Comparison of ENCODE assay signal across 11 mouse cellular contexts in genomic region chr14:31462886-31463285, GRCm38 (mm10). TPM values are rescaled to one million over a fixed set of nuclear protein-coding genes. Genes with fewer than 3 reads are reported as not detected.
DNase-seq lines count a peak whose midpoint lies in the region; ATAC-seq and TF ChIP-seq lines count a peak whose summit lies in the region.
"Had no signal": no experiment of that assay in that cellular context is flagged by ENCODE, and none has a peak within 500 bp of the region (broad histone marks: within the 10 kb centered on the region; RNA-seq: fewer than 3 reads in every experiment).

No protein-coding gene starts in this region.

- no peaks in the 10 kb centered on the region for H3K36me3 ChIP-seq in spleen, adult 2 months (ENCODE audit: control insufficient read depth, insufficient read depth, low read length)
- no peaks in the 10 kb centered on the region for H3K36me3 ChIP-seq in limb, embryonic 10.5 days
- H3K36me3 ChIP-seq: liver, embryonic 12.5 days had no signal

- H3K4me3 ChIP-seq in spleen, adult 2 months (ENCODE audit: extremely low read depth, insufficient read depth, insufficient read length), result no peak overlapping the region
- no peak overlapping the region for H3K4me3 ChIP-seq in limb, embryonic 10.5 days
- H3K4me3 ChIP-seq: liver, embryonic 12.5 days had no signal

- H3K4me1 ChIP-seq in spleen, adult 2 months (ENCODE audit: control insufficient read depth, insufficient read depth, insufficient read length), result no peaks in the 10 kb centered on the region
- H3K4me1 ChIP-seq in limb, embryonic 10.5 days, result peaks cover 22% of the 10 kb centered on the region
- H3K4me1 ChIP-seq: liver, embryonic 12.5 days had no signal

- WGBS in spleen, adult 2 months, result 87% methylated on average over 6 of the region's 6 CpGs
- 88% methylated on average over 6 of the region's 6 CpGs for WGBS in limb, embryonic 10.5 days

- H3K9me3 ChIP-seq in limb, embryonic 10.5 days (replicated peaks), result no peaks in the 10 kb centered on the region
- H3K9me3 ChIP-seq: liver, embryonic 12.5 days had no signal

- TF ChIP-seq CTCF in spleen, adult 2 months (IDR thresholded peaks at IDR 0.05; ENCODE audit: extremely low read depth, insufficient read depth, insufficient read length, insufficient replicate concordance), result no peak

- 0 out of 2 replicates have a peak overlapping the region, but pooled peaks have one; percentile 42 for H3K27ac ChIP-seq in spleen, adult 2 months (ENCODE audit: insufficient read depth, low read length)
- peak overlapping the region; percentile 46; the same call in 1 of the 2 replicates for H3K27ac ChIP-seq in limb, embryonic 10.5 days
- H3K27ac ChIP-seq: liver, embryonic 12.5 days had no signal

- no peak for TF ChIP-seq POLR2A in spleen, adult 2 months (IDR thresholded peaks at IDR 0.05; ENCODE audit: low read depth, low read length)

- no peaks in the 10 kb centered on the region for H3K27me3 ChIP-seq in spleen, adult 2 months (ENCODE audit: control insufficient read depth, insufficient read depth, low read length)
- H3K27me3 ChIP-seq in limb, embryonic 10.5 days (ENCODE audit: low read depth, poor library complexity, severe bottlenecking), result no peaks in the 10 kb centered on the region
- H3K27me3 ChIP-seq: liver, embryonic 12.5 days had no signal

- DNase-seq in spleen, adult 2 months (ENCODE audit: low read depth in 1 of 2, low spot score in 2 of 2), result no peak
- no peak for DNase-seq in spleen, postnatal 36 days (ENCODE audit: low spot score in 2 of 2)
- DNase-seq in heart, adult 8-10 months (ENCODE audit: low spot score), result peak; percentile 39
- no peak for DNase-seq in limb, embryonic 10.5 days (ENCODE audit: low spot score)
- DNase-seq in retina, postnatal 1 day, result peak; percentile 20
- DNase-seq in liver, result no peak
- DNase-seq in left cerebral cortex, adult 18-20 months (ENCODE audit: low spot score in 2 of 2), result no peak
- DNase-seq: adrenal gland, postnatal 25 days; embryo, embryonic 11 days had no signal

- no peak for ATAC-seq in activated CD4-positive, CD25-positive, alpha-beta regulatory T cell, adult 4 months
- ATAC-seq: liver, embryonic 12.5 days had no signal

RNA-seq across cellular contexts. Expression of gene Sh3bp5, which starts 27.0 kb away (rescaled TPM):
- 36.0 and 43.0 TPM in 2 replicates for polyA plus RNA-seq in spleen, adult 2 months (2012; rRNA removed)
- total RNA-seq in heart, adult 8-10 months (2022), result 10 to 100 TPM; 38.6 to 50.6 (median 50.1) TPM
- 43.0 and 47.9 TPM in 2 replicates for polyA plus RNA-seq in limb, embryonic 10.5 days (2016; fragmentation: Nextera tagmentation; extraction: Ambion mirVana)
- 10 to 100 TPM; 13.1 to 13.9 TPM for polyA plus RNA-seq in activated CD4-positive, CD25-positive, alpha-beta regulatory T cell, adult 4 months (2017; shearing (Covaris generic))
- total RNA-seq in left cerebral cortex, adult 18-20 months (2021), result 10 to 100 TPM; 61.4 to 68.3 TPM

RNA-seq across cellular contexts. Expression of gene Eaf1, which starts 31.3 kb away (rescaled TPM):
- polyA plus RNA-seq in spleen, adult 2 months (2012; rRNA removed), result 28.8 and 30.8 TPM in 2 replicates
- total RNA-seq in heart, adult 8-10 months (2022), result 10 to 100 TPM; 10.4 to 15.2 (median 11.9) TPM
- 36.9 and 39.7 TPM in 2 replicates for polyA plus RNA-seq in limb, embryonic 10.5 days (2016; fragmentation: Nextera tagmentation; extraction: Ambion mirVana)
- polyA plus RNA-seq in activated CD4-positive, CD25-positive, alpha-beta regulatory T cell, adult 4 months (2017; shearing (Covaris generic)), result 10 to 100 TPM; 12.2 to 13.5 TPM
- 10 to 100 TPM; 14.2 to 16.2 TPM for total RNA-seq in left cerebral cortex, adult 18-20 months (2021)

RNA-seq across cellular contexts. Expression of gene Mettl6, which starts 32.0 kb away (rescaled TPM):
- polyA plus RNA-seq in spleen, adult 2 months (2012; rRNA removed), result 5.8 and 7.1 TPM in 2 replicates
- 10 to 100 TPM in 3 of 4 experiments, 1 to 10 TPM in 1; 8.2 to 11.8 (median 10.6) TPM for total RNA-seq in heart, adult 8-10 months (2022)
- 75.6 and 85.8 TPM in 2 replicates for polyA plus RNA-seq in limb, embryonic 10.5 days (2016; fragmentation: Nextera tagmentation; extraction: Ambion mirVana)
- 10 to 100 TPM; 68.1 to 79.9 TPM for polyA plus RNA-seq in activated CD4-positive, CD25-positive, alpha-beta regulatory T cell, adult 4 months (2017; shearing (Covaris generic))
- total RNA-seq in left cerebral cortex, adult 18-20 months (2021), result 10 to 100 TPM; 35.3 to 41.7 TPM

Comparison
In these comparisons a context has a peak if more than half of its experiments do, and no peak if none do; other contexts are left out.
1. DNase-seq: peak in heart, adult 8-10 months (single experiment) and retina, postnatal 1 day (single experiment); none in spleen, adult 2 months (0 of 2), spleen, postnatal 36 days (0 of 2), limb, embryonic 10.5 days (single experiment), liver (single experiment) and left cerebral cortex, adult 18-20 months (0 of 2).